Mouse (Mus musculus) heart, adult 2 months (tissue): ENCODE measurements around the gene Cacna1c.

Source experiments
- CTCF ChIP-seq: fragments of 200-600 bp; IDR thresholded peaks from 2 replicates; pipeline ENCODE4 v1.8.1; 2022; ENCODE audit warnings: antibody characterized with exemption, mild to moderate bottlenecking, moderate library complexity
- EP300 ChIP-seq: fragments of 200-500 bp; IDR thresholded peaks from 2 replicates; pipeline ENCODE4 v1.6.1; 2011; ENCODE audit warnings: low read depth, low read length, control low read depth; ENCODE audit not compliant: insufficient read depth
- POLR2A ChIP-seq: fragments of 200-500 bp; IDR thresholded peaks from 2 replicates; pipeline ENCODE4 v1.6.1; 2011; ENCODE audit warnings: mild to moderate bottlenecking, low read depth, low read length, control low read depth; ENCODE audit not compliant: insufficient read depth

DNA sequence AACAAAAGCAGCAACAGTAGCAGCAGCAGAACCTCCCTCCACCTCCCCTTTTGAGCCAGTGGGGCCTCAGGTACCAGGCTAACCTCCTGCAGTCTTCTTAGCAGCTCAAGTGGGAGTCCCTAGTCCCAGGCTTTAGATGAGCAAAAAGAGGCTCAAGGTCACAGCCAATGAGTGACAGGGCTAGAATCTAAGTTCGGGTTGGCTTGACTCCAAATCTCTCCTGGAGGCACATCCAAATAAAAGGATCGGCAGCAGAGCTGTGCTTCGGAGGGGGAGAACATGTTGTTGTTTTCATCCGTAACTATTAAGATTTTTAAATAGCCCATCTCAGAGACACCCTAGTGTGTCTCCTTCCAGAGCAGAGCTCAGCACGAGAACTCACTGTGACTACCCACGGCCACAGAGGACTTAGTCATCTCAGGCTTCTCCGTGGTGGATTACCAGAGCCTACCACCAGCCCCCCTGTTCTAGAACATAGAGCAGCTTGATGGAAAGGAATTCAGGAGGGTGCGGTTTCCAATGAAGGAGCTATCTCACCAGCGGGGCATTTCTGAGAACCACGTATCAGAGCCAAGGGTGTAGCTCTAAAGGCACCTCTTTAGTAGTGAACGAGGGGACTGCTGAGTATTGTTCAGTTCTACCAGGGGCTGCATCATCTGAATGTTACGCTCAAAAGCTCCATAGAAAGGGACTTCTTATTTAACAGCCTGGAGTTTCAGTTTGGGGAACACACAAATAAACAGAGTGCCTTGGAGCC lies 438.5 kb downstream of the Cacna1c start:
- TF ChIP-seq CTCF (no peak), EP300 (no peak), POLR2A (no peak)
